Mouse (Mus musculus) embryo, embryonic 11.5 days (tissue): ENCODE data around the gene Nsdhl.

Experiments used
- DNase-seq: peaks from one replicate; pipeline ENCODE4 v3.0.0-alpha.2; 2012; ENCODE audit warnings: low read depth, low spot score

Gene Nsdhl

DNA sequence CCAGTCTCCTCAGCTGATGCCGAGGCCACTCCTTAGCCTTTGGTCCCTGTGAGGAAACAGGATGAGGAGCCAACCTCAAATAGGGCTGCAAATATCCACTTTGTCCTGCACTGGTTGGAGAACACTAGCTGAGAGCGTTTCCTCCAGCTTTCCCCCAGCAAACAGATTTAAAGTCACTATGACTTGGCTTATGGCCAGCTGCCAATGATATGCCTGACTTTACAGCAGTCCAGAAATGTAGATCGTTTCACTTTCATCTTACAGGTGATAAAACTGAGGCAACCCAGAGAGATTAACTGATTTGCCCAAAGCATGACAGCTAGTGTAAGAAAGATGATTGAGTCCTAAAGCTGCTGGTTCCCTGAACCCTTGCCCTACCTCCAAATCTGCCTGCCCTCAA lies 77.2 kb downstream of the Nsdhl start:
- no peak for DNase-seq

DNA sequence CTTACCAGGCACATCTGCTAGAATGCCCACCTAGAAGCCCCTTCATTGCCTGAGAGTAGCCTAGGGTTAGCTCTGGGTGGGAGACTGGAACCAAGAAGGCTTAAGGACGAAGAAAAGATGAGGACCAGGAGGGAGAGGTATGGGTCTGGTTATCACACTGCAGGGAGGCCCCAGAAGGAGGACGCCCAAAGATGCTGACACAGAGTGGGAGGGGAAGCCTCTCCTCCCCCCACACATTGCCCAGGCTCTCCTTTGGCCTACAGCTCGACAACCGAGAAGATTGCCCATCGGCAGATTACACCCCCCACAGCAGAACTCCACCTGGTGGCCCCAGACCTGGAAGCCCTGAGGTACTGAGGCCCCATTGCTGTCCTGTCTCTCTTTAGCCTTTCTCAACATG lies 84.8 kb downstream of the Nsdhl start:
- no peak for DNase-seq

GRCm38 (mm10) chrX:73005678-73006077 lies 87.3 kb downstream of the Nsdhl start:
- DNase-seq: no peak

GRCm38 (mm10) chrX:73007597-73008479 lies 89.5 kb downstream of the Nsdhl start:
- DNase-seq: peak; percentile 80
